ENCODE assay signal across 7 mouse cellular contexts in genomic region chr2:131261481-131262212, GRCm38 (mm10). TPM values are rescaled to one million over a fixed set of nuclear protein-coding genes. Genes with fewer than 3 reads are reported as not detected.
DNase-seq lines count a peak whose midpoint lies in the region; ATAC-seq and TF ChIP-seq lines count a peak whose summit lies in the region.

No protein-coding gene starts in this region.

- 5% methylated on average over 10 of the region's 10 CpGs for WGBS in lung, adult 2 months
- 4% methylated on average over 10 of the region's 10 CpGs for WGBS in hindbrain, embryonic 11.5 days
- 5% methylated on average over 10 of the region's 10 CpGs for WGBS in midbrain, embryonic 10.5 days

- H3K9me3 ChIP-seq in hindbrain, embryonic 11.5 days (ENCODE audit: control insufficient read depth, low read length) = no peaks in the 10 kb centered on the region
- H3K9me3 ChIP-seq in midbrain, embryonic 10.5 days (replicated peaks) = no peaks in the 10 kb centered on the region

- peaks cover 7% of the 10 kb centered on the region for H3K4me1 ChIP-seq in lung, adult 2 months (ENCODE audit: control insufficient read depth, insufficient read depth, low read length)
- peaks cover 3% of the 10 kb centered on the region; the same call in 1 of the 2 replicates for H3K4me1 ChIP-seq in hindbrain, embryonic 11.5 days (replicated peaks; ENCODE audit: control insufficient read depth, insufficient read depth, low read length)
- H3K4me1 ChIP-seq in midbrain, embryonic 10.5 days = peaks cover 37% of the 10 kb centered on the region

- TF ChIP-seq CTCF in lung, adult 2 months (IDR thresholded peaks at IDR 0.05; ENCODE audit: insufficient read depth, low read length) = no peak

- peak overlapping the region; percentile 80 for H3K9ac ChIP-seq in hindbrain, embryonic 11.5 days (ENCODE audit: low read depth, low read length)

- no peaks in the 10 kb centered on the region for H3K27me3 ChIP-seq in hindbrain, embryonic 11.5 days (ENCODE audit: control insufficient read depth, insufficient read depth, low read length)
- no peaks in the 10 kb centered on the region for H3K27me3 ChIP-seq in midbrain, embryonic 10.5 days (ENCODE audit: low read depth, poor library complexity, severe bottlenecking)

- ATAC-seq in hindbrain, embryonic 11.5 days (ENCODE audit: low FRiP score) = peak; percentile 86

- peak overlapping the region; percentile 99 for H3K27ac ChIP-seq in hindbrain, embryonic 11.5 days (ENCODE audit: low read depth, low read length)
- peak overlapping the region; percentile 99 for H3K27ac ChIP-seq in midbrain, embryonic 10.5 days (replicated peaks)

- peak overlapping the region; percentile 72 for H3K4me2 ChIP-seq in hindbrain, embryonic 11.5 days (replicated peaks; ENCODE audit: low read depth, low read length)

- peak overlapping the region; percentile 85 for H3K4me3 ChIP-seq in lung, adult 2 months (replicated peaks; ENCODE audit: extremely low read depth, low read depth, low read length)
- H3K4me3 ChIP-seq in hindbrain, embryonic 11.5 days (ENCODE audit: low read depth, low read length) = peak overlapping the region; percentile 94
- peak overlapping the region; percentile 90 for H3K4me3 ChIP-seq in midbrain, embryonic 10.5 days

- TF ChIP-seq POLR2A in lung, adult 2 months (IDR thresholded peaks at IDR 0.05; ENCODE audit: borderline replicate concordance, extremely low read depth, low read depth, low read length) = no peak

- no peak for DNase-seq in lung, adult 2 months
- DNase-seq in lung, postnatal 14 days = no peak
- peak; percentile 46 for DNase-seq in c-Kit-positive CD71-positive TER-119-negative erythroid progenitor cells, embryonic 14.5 days (ENCODE audit: low read depth)
- DNase-seq in hindbrain, embryonic 11.5 days (ENCODE audit: low spot score) = no peak
- no peak for DNase-seq in midbrain, embryonic 10.5 days (ENCODE audit: low spot score)
- DNase-seq in ovary, postnatal 36 days (ENCODE audit: low spot score) = no peak
- no peak for DNase-seq in urinary bladder, postnatal 4 days (ENCODE audit: low spot score in 2 of 2)

- no peaks in the 10 kb centered on the region for H3K36me3 ChIP-seq in hindbrain, embryonic 11.5 days (ENCODE audit: control insufficient read depth, insufficient read depth, low read length)
- peaks cover 4% of the 10 kb centered on the region; the same call in 1 of the 2 replicates for H3K36me3 ChIP-seq in midbrain, embryonic 10.5 days

RNA-seq across cellular contexts. Expression of gene Pank2, which starts 0.6 kb away (rescaled TPM):
- polyA plus RNA-seq in lung, adult 2 months (2012; rRNA removed) = 12.7 and 16.1 TPM in 2 replicates
- polyA plus RNA-seq in hindbrain, embryonic 11.5 days (2014; fragmentation: Nextera tagmentation; extraction: Ambion mirVana) = 49.6 and 58.0 TPM in 2 replicates
- polyA plus RNA-seq in midbrain, embryonic 10.5 days (2016; fragmentation: Nextera tagmentation; extraction: Ambion mirVana) = 43.6 and 49.1 TPM in 2 replicates

RNA-seq across cellular contexts. Expression of gene Mavs, which starts 27.8 kb away (rescaled TPM):
- polyA plus RNA-seq in lung, adult 2 months (2012; rRNA removed) = 49.8 and 59.7 TPM in 2 replicates
- 8.7 and 10.7 TPM in 2 replicates for polyA plus RNA-seq in hindbrain, embryonic 11.5 days (2014; fragmentation: Nextera tagmentation; extraction: Ambion mirVana)
- 20.6 and 21.4 TPM in 2 replicates for polyA plus RNA-seq in midbrain, embryonic 10.5 days (2016; fragmentation: Nextera tagmentation; extraction: Ambion mirVana)

RNA-seq across cellular contexts. Expression of gene Ap5s1, which starts 54.8 kb away (rescaled TPM):
- polyA plus RNA-seq in lung, adult 2 months (2012; rRNA removed) = 44.5 and 46.4 TPM in 2 replicates
- 23.9 and 25.2 TPM in 2 replicates for polyA plus RNA-seq in hindbrain, embryonic 11.5 days (2014; fragmentation: Nextera tagmentation; extraction: Ambion mirVana)
- 25.9 and 28.9 TPM in 2 replicates for polyA plus RNA-seq in midbrain, embryonic 10.5 days (2016; fragmentation: Nextera tagmentation; extraction: Ambion mirVana)
